Mouse (Mus musculus): ENCODE measurements around the gene Fam129b.

DNA sequence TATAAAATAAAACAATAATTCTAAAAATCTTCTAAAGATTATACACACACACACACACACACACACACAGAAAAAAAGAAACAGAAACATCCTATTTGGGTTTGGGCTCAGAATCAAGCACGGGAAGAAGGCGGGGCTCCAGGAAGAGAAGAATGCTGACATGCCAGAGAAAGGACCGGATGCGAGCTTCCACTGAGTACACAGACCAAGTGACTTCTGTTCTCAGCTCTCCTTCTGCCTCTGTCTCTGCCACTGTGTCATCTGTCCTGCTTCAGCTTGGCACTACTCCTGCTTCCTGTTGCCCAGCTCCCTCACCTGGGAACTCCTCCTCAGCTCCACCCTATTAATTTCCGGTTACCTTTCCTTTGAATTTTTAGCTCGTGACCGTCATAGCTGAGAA is 41.4 kb upstream of the Fam129b start:
- TF ChIP-seq POLR2A (IDR thresholded peaks at IDR 0.05; ENCODE audit: low read depth, low read length) (no peak), CTCF (IDR thresholded peaks at IDR 0.05; ENCODE audit: extremely low read depth, insufficient read length, insufficient replicate concordance, low read depth, low read length) (no peak)
